Mouse (Mus musculus) c-Kit-positive CD71-positive TER-119-positive erythroid progenitor cells, embryonic 14.5 days (primary cell): ENCODE measurements around the gene Nrcam.
A peak's percentile ranks its signal among the peaks of the same experiment; 100 is the strongest.

ENCODE experiments used
- DNase-seq: peaks from one replicate; pipeline ENCODE4 v3.0.0-alpha.2; 2013; ENCODE audit warnings: low spot score

Gene Nrcam

DNA sequence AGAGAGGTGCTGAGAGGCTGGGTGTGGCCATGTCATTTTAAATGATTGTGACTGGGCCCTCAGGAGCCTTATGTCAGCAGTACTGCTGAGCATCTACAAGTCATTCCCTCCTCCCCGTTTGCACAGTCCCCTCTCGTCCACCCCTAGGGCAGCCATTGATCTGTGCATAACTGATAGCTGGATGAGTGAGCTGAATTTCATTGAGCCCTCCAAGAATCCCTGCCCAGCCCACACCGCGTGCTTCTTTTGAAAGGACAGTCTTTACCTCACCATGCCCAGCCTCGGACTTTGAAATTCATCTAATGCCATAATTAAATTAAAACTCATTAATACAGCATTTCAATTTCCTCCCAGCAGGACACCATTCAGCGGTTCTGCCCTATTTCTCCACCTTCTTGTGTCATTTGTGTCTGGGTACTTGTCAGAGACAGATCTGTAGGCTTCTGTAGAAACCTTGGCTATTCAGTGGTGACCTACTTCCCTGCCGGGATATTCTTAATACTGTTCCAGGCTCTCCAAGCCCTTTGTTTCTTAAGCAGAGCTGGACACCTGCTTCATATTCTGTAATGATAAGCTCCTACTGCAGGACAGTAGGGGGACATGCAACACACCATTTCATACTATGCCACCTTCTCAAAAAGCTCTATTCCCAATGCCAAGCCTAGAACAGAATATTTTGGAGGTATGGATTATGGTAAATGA is 190.9 kb downstream of the Nrcam start:
- DNase-seq: no peak

DNA sequence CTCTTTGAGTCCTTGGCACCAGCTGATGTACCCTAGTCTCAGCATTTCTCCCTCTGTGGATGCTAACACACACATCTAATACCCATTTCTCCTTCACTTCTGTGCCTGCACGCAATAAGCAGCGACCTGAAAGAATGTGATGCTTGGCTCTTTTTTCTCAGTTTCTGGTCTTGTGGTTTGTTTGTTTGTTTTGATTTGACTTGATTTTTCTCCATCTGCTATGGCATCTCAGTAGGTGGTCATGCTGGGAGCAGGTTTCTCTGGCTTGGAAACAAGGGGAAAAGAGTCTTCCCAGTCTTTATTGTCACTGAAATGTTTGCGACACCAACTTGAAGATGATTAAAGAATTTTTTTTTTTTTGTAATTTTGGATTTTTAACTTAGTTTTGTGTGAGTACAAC is 192.8 kb downstream of the Nrcam start:
- DNase-seq: no peak

- DNase-seq: no peak
Observed at GRCm38 (mm10) chr12:44524621-44525565, 196.2 kb downstream of the Nrcam start.

DNA sequence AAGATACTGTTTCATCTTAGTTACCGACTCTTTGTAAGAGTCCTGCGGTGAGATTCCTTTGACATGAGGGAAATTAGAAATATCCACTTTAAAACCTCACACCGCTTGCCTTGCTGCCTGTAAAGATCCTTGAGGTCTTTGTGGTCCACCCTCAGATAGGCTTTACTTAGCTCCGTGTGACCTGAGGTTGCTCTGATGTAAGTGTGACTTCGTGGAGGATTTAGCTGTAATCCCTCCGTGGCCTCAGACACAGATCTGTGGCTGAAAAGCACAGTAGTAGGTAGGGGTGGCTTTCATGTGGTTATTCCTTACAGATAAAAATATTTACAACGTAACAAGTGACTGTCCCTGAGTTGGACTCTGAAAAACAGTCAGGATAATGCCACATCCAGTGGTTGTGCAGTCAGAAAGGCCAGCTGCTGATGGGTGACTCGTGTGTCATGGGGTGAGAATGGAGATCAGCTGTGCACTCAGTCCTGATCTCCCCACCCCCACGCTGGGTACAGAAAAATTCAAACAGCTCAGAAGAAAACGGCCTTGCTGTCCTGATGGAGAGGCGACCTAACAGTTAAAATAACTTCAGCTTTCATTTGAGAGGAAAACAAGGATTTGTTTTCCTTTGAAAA is 199.8 kb downstream of the Nrcam start:
- DNase-seq: no peak

DNA sequence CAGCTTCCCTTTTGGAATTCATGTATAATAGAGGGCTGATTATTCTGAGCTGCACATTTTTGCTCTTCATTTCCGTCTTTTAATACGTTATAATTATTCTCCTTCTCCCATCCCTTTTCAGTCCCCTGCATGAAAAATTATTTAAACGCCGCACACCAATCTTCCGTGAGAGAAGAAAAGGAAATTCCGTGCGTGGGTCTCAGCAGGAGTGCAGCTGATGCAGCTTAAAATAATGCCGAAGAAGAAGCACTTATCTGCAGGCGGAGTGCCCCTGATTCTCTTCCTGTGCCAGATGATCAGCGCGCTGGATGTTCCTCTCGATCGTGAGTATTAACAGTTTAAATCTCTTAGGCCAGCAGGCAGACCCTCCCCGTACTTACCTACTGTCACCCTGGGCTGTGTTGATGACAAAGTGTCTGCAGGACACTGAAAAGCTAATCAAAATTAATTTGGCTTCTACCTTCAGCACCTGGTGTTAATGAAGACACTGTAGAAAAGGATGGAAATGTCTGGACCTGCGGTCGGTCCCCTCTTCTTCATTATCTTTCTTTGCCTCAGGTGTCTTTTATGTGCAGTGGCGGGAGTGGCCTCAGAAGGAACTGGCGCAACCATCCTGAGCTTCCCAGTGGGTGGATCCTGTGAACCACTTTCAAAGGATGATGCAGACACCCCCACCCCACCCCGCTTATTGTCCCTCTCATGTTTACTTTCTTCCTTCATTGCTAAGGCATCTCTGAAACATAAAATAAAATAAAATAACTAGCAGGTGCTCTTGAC is 203.8 kb downstream of the Nrcam start:
- no peak for DNase-seq

DNA sequence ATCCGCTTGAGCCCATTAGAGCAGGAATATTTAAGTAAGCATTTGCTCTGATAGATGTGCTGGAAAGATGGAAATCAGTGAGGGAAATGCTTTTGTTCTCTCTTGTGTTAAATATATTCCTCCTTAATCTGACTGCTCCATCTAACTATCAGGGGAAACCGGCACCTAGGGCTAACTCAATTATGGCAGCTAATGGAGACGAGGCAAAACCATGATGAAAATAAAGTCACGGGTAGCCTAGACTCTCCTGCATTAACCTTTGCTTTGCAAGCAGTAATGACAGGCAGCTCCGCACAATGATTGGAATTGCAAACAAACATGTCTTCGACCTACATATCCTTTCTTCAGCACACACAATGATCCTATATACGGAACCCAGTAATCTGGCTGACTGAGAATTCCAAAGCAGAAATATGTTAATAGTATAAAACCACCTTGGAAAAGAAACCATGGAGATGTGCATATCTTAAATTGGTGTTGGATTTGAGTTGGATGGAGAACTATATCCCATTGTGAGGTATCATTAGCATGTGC is 205.5 kb downstream of the Nrcam start:
- no peak for DNase-seq

GRCm38 (mm10) chr12:44535623-44536022 is 206.9 kb downstream of the Nrcam start:
- no peak for DNase-seq

- peak; percentile 20 for DNase-seq
Observed at GRCm38 (mm10) chr12:44547721-44548369, 219.2 kb downstream of the Nrcam start.

- no peak for DNase-seq
Observed at GRCm38 (mm10) chr12:44548465-44548864, 219.8 kb downstream of the Nrcam start.

DNA sequence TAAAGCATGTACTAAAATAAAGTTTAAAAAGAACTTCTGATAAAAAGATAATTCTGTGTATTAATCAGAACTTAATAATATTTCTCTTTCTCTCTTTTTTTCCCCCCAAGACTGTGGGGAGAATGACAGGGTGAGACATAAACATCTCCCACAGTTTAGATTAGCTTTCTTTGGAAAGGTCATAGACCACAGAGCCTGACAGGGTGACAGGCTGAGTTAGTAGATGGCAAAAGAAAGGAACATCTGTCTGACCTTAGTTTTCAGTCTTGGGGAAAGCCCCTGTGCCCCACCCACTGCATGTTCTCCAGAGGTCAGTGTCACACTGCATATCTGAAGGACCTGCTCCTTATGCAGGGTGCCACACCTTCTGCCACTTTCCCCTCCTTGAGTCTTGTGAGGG is 222.9 kb downstream of the Nrcam start:
- no peak for DNase-seq

DNA sequence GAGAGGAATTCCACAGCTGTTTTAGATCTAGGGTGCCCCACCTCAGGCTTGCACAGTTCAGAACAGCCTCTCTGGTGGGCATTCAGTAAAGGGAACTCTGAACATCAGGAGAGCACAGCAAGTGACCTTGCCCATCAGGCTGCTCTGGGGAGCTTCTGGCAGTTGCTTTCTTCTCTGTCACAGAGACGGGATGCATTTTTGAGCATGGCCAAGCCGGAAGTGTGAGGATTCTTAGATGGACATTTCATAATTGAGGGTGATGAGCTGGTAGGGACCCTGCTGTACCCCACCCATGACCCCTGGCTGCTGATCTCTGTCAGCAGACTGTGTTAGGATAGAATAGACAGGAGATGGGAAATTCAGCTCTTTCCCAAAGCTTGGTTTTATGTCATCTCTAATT is 225.4 kb downstream of the Nrcam start:
- no peak for DNase-seq

GRCm38 (mm10) chr12:44554808-44555207 is 226.1 kb downstream of the Nrcam start:
- DNase-seq: no peak

GRCm38 (mm10) chr12:44560002-44560401 is 231.3 kb downstream of the Nrcam start:
- no peak for DNase-seq

- no peak for DNase-seq
Observed at GRCm38 (mm10) chr12:44570070-44570469, 241.4 kb downstream of the Nrcam start.

DNA sequence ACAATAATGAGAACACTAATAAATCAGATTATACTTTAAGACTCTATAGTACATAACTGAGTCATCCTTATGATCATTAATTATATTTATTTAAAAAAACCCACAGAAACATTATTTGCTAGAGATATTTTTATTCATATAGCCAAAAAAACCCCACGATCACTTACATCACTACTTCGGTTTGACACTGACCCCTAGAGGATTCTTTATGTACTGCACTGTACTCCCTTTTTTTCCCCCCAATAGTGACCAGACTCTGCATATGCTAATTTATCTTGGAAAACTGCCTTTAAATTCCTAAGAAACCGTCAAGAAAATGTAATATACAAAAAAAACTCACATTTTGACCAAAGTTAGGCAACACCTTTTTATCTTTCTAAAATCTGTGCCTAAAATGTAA is 244.0 kb downstream of the Nrcam start:
- DNase-seq: peak; percentile 8

DNA sequence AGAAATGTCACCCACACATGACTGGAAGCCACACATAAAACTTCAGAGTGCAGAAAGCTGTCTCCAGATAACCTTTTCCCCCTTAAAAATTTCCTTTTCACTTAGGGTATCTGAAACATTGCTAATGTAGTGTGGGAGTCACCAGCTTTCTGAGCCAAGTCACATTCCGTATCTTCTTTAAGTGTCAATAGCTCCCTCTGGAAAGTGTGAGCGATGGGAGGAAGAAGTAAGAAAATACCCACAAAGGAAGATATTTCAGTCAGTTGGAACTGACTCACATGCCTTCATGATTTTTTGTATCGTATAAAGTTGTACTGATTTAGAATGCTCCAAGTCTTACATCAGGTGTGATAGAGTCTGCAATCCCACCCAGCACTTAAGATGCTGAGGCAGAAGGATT is 245.5 kb downstream of the Nrcam start:
- DNase-seq: no peak

DNA sequence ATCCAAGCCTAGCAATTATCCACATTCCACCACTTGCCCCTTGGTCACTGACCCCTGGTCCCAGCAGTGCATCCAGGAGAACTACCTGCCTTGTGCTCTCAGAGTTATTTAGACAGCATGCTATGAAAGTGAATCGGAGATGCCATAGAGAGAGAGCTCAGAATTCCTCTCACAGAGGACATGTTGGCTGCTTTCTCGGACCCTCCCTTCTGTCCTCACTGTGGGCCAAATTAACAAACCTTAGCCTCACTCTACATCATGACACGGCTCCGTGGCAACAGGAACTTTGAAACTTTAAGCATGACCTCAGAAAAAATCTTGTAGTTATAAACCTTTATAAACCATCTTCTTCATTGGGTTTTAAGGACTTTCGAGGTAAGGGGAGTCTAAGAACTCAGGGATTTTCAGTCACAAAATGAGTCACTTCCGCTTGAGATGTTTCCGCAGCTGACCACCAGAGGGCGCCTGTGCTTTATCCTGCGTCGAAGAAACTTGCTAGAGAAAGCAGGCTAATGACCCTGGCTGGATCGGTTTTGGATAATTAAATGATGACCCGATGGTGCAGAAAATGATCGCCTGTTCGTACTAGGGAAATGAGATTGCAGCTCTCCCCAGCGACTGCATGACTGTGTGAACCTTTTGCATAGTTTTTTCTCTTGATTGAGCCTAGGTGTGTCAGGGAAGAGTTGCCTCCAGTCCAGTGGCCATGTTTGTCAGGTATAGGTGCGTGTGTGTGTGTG is 272.9 kb downstream of the Nrcam start:
- peak; percentile 11 for DNase-seq

DNA sequence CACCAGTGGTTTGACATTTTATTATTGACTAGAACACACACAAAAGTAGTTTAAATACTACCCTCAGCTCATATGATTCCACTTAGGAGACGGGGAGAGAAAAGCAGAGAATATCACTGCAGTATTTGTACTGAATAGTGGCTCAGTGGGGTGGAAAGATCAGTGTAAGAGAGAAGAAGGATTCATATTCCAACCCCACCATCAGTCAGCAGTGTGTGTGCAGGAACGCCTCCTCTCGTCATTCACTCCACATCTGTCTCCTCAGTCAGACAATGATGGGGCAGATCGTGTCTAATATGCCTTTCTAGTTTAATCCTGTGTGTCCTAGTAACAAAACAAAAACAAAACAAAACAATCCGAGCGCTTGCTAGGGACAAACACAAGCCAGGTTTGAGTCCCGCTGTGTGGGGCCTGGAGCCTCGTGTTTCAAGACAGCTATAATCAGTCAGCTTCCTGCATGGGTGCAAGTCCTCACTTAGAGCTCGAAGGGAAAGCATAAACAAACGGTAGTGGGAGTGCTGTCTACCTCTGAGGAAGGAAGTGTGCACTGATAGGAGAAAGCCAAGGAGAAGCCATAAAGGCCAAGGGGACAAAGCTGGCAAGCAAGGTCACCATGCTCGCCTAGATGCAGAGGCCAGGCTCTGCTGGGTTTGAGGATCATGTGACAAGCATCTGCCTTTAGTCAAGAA is 273.7 kb downstream of the Nrcam start:
- DNase-seq: no peak

- no peak for DNase-seq
Observed at GRCm38 (mm10) chr12:44602958-44603331, 274.3 kb downstream of the Nrcam start.

DNA sequence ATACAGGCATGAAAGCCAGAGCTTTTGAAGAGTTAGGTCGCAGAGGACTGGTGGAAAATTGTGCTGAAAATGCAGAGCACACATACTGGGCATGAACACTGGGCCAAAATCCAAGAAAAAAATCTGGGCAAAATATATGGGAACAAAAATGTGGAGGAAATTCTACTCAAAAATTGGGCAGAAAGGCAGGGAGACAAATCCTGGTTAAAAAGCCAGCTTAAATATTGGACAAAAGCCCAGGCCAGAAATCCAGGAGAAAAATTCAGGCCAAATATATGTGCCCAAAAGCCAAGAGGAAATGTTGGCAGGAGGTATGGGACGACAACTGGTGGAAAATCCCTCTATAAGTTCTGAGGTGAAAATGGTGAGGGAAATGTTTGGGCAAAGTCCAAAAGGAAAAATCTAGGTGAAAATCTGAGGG is 288.3 kb downstream of the Nrcam start:
- DNase-seq: no peak
